Mouse (Mus musculus) G1E (cell line): ENCODE measurements around the gene Dnm1.

Experiments
- CTCF ChIP-seq: IDR thresholded peaks from 2 replicates; pipeline ENCODE4 v1.5.1; 2012; ENCODE audit warnings: low read depth, low read length, inconsistent platforms, mixed read lengths
- GATA1 ChIP-seq: IDR thresholded peaks from 2 replicates; pipeline ENCODE4 v1.6.1; 2012; ENCODE audit warnings: borderline replicate concordance, low read length, inconsistent platforms, mixed read lengths
- GATA2 ChIP-seq: IDR thresholded peaks from 2 replicates; pipeline ENCODE4 v1.6.1; 2012; ENCODE audit warnings: low read depth, low read length, inconsistent platforms, borderline replicate concordance
- POLR2AphosphoS5 ChIP-seq: IDR thresholded peaks from 2 replicates; pipeline ENCODE4 v1.6.1; 2012; ENCODE audit warnings: low read depth, low read length, inconsistent platforms; ENCODE audit not compliant: insufficient replicate concordance
- TAL1 ChIP-seq: conservative IDR thresholded peaks from 2 replicates; pipeline ENCODE4 v1.6.1; 2012; ENCODE audit warnings: low read depth, low read length, inconsistent platforms, mixed read lengths

- no peak for TF ChIP-seq GATA2
- TF ChIP-seq TAL1, result no peak
- TF ChIP-seq GATA1, result no peak
- TF ChIP-seq CTCF, result no peak
- no peak for TF ChIP-seq POLR2AphosphoS5
These were observed 21.0 kb downstream of the Dnm1 start for GRCm38 (mm10) chr2:32332159-32332558.
